Comparison of ENCODE assay signal across 8 mouse cellular contexts in the genomic region with DNA sequence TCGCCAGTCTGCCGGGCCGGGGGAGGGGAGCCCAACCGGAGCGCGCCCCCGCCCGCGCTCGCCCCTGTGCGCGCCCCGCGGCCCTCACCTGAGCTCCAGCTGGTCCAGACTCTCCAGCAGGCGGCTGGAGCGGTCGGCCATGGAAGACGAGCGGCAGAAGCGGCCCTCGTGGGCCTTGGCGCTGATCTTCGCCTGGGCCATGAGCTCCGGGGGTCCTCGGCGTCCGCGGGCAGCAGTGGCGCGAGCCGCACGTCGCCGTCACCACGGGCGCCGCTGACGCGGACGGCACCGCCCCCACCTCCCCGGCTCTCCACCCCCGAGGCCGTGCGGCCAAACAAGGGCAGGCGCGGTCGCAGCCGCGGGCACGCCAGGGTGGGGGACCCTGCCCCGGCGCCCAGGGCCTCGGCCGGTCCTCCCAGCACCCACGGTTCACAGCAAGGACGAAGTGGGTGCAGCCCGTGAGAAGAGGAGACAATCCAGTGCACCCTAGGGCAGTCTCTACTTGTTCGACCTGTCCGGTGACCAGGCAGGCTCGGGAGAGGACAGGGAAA. TPM values are rescaled to one million over a fixed set of nuclear protein-coding genes. Genes with fewer than 3 reads are reported as not detected.
A peak's percentile ranks its signal among the peaks of the same experiment; 100 is the strongest.
DNase-seq lines count a peak whose midpoint lies in the region; ATAC-seq and TF ChIP-seq lines count a peak whose summit lies in the region.

A gene (minus strand): TSS at position 305 of the 551 bp plus-strand sequence.

- H3K4me1 ChIP-seq in intestine, postnatal 0 days (replicated peaks; ENCODE audit: control insufficient read depth, insufficient read depth, low read length), result 0 out of 2 replicates have a peak, but pooled peaks cover 2% of the 10 kb centered on the region
- no peaks in the 10 kb centered on the region; the same call in 1 of the 2 replicates for H3K4me1 ChIP-seq in midbrain, postnatal 0 days (ENCODE audit: insufficient read depth, low read length)

- H3K36me3 ChIP-seq in intestine, postnatal 0 days (ENCODE audit: control insufficient read depth, insufficient read depth), result 0 out of 2 replicates have a peak, but pooled peaks cover 4% of the 10 kb centered on the region
- H3K36me3 ChIP-seq in midbrain, postnatal 0 days (ENCODE audit: insufficient read depth, low read length), result no peaks in the 10 kb centered on the region

- peak within 1 kb of the TSS; percentile 100 for H3K4me2 ChIP-seq in intestine, postnatal 0 days (replicated peaks; ENCODE audit: low read depth)
- H3K4me2 ChIP-seq in midbrain, postnatal 0 days (ENCODE audit: low read depth, low read length, poor library complexity, severe bottlenecking), result peak within 1 kb of the TSS; percentile 93

- WGBS in intestine, postnatal 0 days, result under 1% methylated on average over 60 of the region's 61 CpGs
- 1% methylated on average over 53 of the region's 61 CpGs for WGBS in midbrain, postnatal 0 days

- H3K27me3 ChIP-seq in intestine, postnatal 0 days (replicated peaks; ENCODE audit: control insufficient read depth, insufficient read depth, low read length), result no peaks in the 10 kb centered on the region
- H3K27me3 ChIP-seq in midbrain, postnatal 0 days (ENCODE audit: insufficient read depth, low read length), result no peaks in the 10 kb centered on the region

- ATAC-seq in granulocyte monocyte progenitor cell, adult 5-6 weeks (replicated peaks; ENCODE audit: poor library complexity, severe bottlenecking), result peak; percentile 81
- peak; percentile 58 for ATAC-seq in intestine, postnatal 0 days
- peak; percentile 82 for ATAC-seq in midbrain, postnatal 0 days (ENCODE audit: low FRiP score)

- DNase-seq in layer of hippocampus, adult 11-12 months (ENCODE audit: low spot score), result peak; percentile 44
- no peak for DNase-seq in layer of hippocampus, adult 9-10 months (ENCODE audit: low spot score)
- DNase-seq in embryo, embryonic 11.5 days (ENCODE audit: low read depth, low spot score), result peak; percentile 29
- DNase-seq in liver, result peak; percentile 85
- peak; percentile 47 for DNase-seq in midbrain, postnatal 0 days (ENCODE audit: low spot score)
- DNase-seq in spleen, postnatal 4 days (ENCODE audit: low spot score in 2 of 2), result peak; percentile 73 to 87

- no peaks in the 10 kb centered on the region for H3K9me3 ChIP-seq in intestine, postnatal 0 days (ENCODE audit: control insufficient read depth)
- no peaks in the 10 kb centered on the region for H3K9me3 ChIP-seq in midbrain, postnatal 0 days (ENCODE audit: low read length)

- peak within 1 kb of the TSS; percentile 69 for H3K9ac ChIP-seq in intestine, postnatal 0 days (ENCODE audit: low read depth, low read length)
- peak within 1 kb of the TSS; percentile 80 for H3K9ac ChIP-seq in midbrain, postnatal 0 days (replicated peaks; ENCODE audit: low read length, poor library complexity, severe bottlenecking)

- no peak within 1 kb of the TSS; the same call in 1 of the 2 replicates for H3K27ac ChIP-seq in intestine, postnatal 0 days (ENCODE audit: low read depth, low read length)
- H3K27ac ChIP-seq in midbrain, postnatal 0 days (ENCODE audit: low read depth, low read length), result peak within 1 kb of the TSS; percentile 59; the same call in 1 of the 2 replicates

- TF ChIP-seq CTCF in intestine, postnatal 0 days (IDR thresholded peaks at IDR 0.05; ENCODE audit: low read depth), result peak; percentile 48
- peak; percentile 47 for TF ChIP-seq CTCF in midbrain, postnatal 0 days (IDR thresholded peaks at IDR 0.05)

- peak within 1 kb of the TSS; percentile 70 for H3K4me3 ChIP-seq in intestine, postnatal 0 days (ENCODE audit: low read depth, low read length)
- H3K4me3 ChIP-seq in midbrain, postnatal 0 days (ENCODE audit: low read depth, low read length), result peak within 1 kb of the TSS; percentile 65

RNA-seq across cellular contexts. Expression of the gene that starts here (rescaled TPM):
- 27.4 and 28.0 TPM in 2 replicates for total RNA-seq in granulocyte monocyte progenitor cell, adult 5-6 weeks (2014; fragmentation: Nextera tagmentation)
- 25.5 and 26.5 TPM in 2 replicates for total RNA-seq in granulocyte monocyte progenitor cell, adult 5-6 weeks (2017)
- polyA plus RNA-seq in intestine, postnatal 0 days (2015; fragmentation: Nextera tagmentation; extraction: Ambion mirVana), result 26.0 and 27.4 TPM in 2 replicates
- total RNA-seq in midbrain, postnatal 0 days (2014; rRNA removed), result 12.8 and 26.1 TPM in 2 replicates
- polyA plus RNA-seq in midbrain, postnatal 0 days (2015; fragmentation: Nextera tagmentation; extraction: Ambion mirVana), result 28.1 and 29.0 TPM in 2 replicates
